In genomic region chr5:96522909-96523409, GRCm38 (mm10) we compare ENCODE assay signal across 26 mouse cellular contexts.
DNase-seq lines count a peak whose midpoint lies in the region; ATAC-seq and TF ChIP-seq lines count a peak whose summit lies in the region.
"Had no signal": no experiment of that assay in that cellular context is flagged by ENCODE, and none has a peak within 500 bp of the region (broad histone marks: within the 10 kb centered on the region; RNA-seq: fewer than 3 reads in every experiment).

No protein-coding gene starts in this region.

- H3K36me3 ChIP-seq in kidney, adult 2 months (ENCODE audit: control insufficient read depth, insufficient read depth, low read length), result no peaks in the 10 kb centered on the region
- no peaks in the 10 kb centered on the region for H3K36me3 ChIP-seq in stomach, embryonic 14.5 days (ENCODE audit: control insufficient read depth, insufficient read depth, low read length)
- H3K36me3 ChIP-seq in stomach, postnatal 0 days (ENCODE audit: control insufficient read depth, insufficient read depth, low read length), result no peaks in the 10 kb centered on the region
- H3K36me3 ChIP-seq: heart, embryonic 10.5 days; heart, embryonic 15.5 days; hindbrain, embryonic 12.5 days; intestine, embryonic 15.5 days had no signal

- H3K27me3 ChIP-seq in kidney, adult 2 months (replicated peaks; ENCODE audit: control insufficient read depth, insufficient read depth, low read length), result no peaks in the 10 kb centered on the region
- H3K27me3 ChIP-seq in stomach, embryonic 14.5 days (ENCODE audit: control insufficient read depth, insufficient read depth, low read length), result no peaks in the 10 kb centered on the region
- H3K27me3 ChIP-seq in stomach, postnatal 0 days (ENCODE audit: control insufficient read depth, insufficient read depth, low read length), result no peaks in the 10 kb centered on the region
- H3K27me3 ChIP-seq: heart, embryonic 15.5 days; hindbrain, embryonic 12.5 days; intestine, embryonic 15.5 days; Patski had no signal

- 58% methylated on average over 5 of the region's 5 CpGs for WGBS in kidney, adult 2 months
- 62% methylated on average over 5 of the region's 5 CpGs for WGBS in stomach, embryonic 14.5 days
- 57% methylated on average over 5 of the region's 5 CpGs for WGBS in stomach, postnatal 0 days

- ATAC-seq in stomach, embryonic 14.5 days (ENCODE audit: insufficient number of reproducible peaks, insufficient read depth, low FRiP score, low read depth), result peak; percentile 53; the same call in 1 of the 2 replicates
- no peak for ATAC-seq in stomach, postnatal 0 days (ENCODE audit: low FRiP score, low TSS enrichment)
- ATAC-seq: forebrain, embryonic 14.5 days; hindbrain, postnatal 0 days; intestine, embryonic 15.5 days; Patski had no signal

- peak; percentile 17 for DNase-seq in kidney, adult 2 months
- no peak for DNase-seq in kidney, postnatal 25 days
- peak; percentile 9 for DNase-seq in kidney, postnatal 14 days
- DNase-seq in kidney, adult 9 months, result no peak
- DNase-seq in stomach, postnatal 0 days (ENCODE audit: low spot score), result no peak
- DNase-seq in urinary bladder, adult 2 months (ENCODE audit: low spot score), result no peak
- DNase-seq: adrenal gland, postnatal 10 days; cerebellum, adult 9-10 months; cerebellum, postnatal 36 days; gastrocnemius, postnatal 14 days; heart, postnatal 36 days; layer of hippocampus, postnatal 36 days; left cerebral cortex, postnatal 4 days; lung, postnatal 10 days; midbrain, embryonic 14.5 days; thymus, adult 18-20 months; thymus, postnatal 25 days had no signal

- peak overlapping the region; percentile 32; the same call in 1 of the 2 replicates for H3K27ac ChIP-seq in kidney, adult 2 months (ENCODE audit: insufficient read depth, low read depth, low read length)
- no peak overlapping the region; the same call in 1 of the 2 replicates for H3K27ac ChIP-seq in stomach, embryonic 14.5 days (ENCODE audit: low read length)
- no peak overlapping the region for H3K27ac ChIP-seq in stomach, postnatal 0 days (replicated peaks)
- H3K27ac ChIP-seq: heart, embryonic 10.5 days; heart, embryonic 15.5 days; hindbrain, embryonic 12.5 days; hindbrain, postnatal 0 days; intestine, embryonic 15.5 days had no signal

- no peaks in the 10 kb centered on the region for H3K9me3 ChIP-seq in stomach, embryonic 14.5 days (ENCODE audit: control insufficient read depth, low read depth, low read length)
- H3K9me3 ChIP-seq in stomach, postnatal 0 days (ENCODE audit: control insufficient read depth, low read length), result no peaks in the 10 kb centered on the region
- H3K9me3 ChIP-seq: heart, embryonic 10.5 days; heart, embryonic 15.5 days; hindbrain, embryonic 12.5 days; intestine, embryonic 15.5 days had no signal

- no peak overlapping the region for H3K9ac ChIP-seq in stomach, embryonic 14.5 days (replicated peaks; ENCODE audit: low read depth, low read length)
- H3K9ac ChIP-seq in stomach, postnatal 0 days (ENCODE audit: low read length), result no peak overlapping the region
- H3K9ac ChIP-seq: heart, embryonic 15.5 days; hindbrain, embryonic 12.5 days; intestine, embryonic 15.5 days had no signal

- TF ChIP-seq POLR2A in kidney, adult 2 months (IDR thresholded peaks at IDR 0.05; ENCODE audit: low read depth, low read length), result no peak

- H3K4me2 ChIP-seq in stomach, embryonic 14.5 days (replicated peaks; ENCODE audit: low read depth, low read length), result no peak overlapping the region
- no peak overlapping the region for H3K4me2 ChIP-seq in stomach, postnatal 0 days (replicated peaks; ENCODE audit: low read depth)
- H3K4me2 ChIP-seq: heart, embryonic 15.5 days; hindbrain, embryonic 12.5 days; intestine, embryonic 15.5 days; liver, embryonic 11.5 days had no signal

- H3K4me1 ChIP-seq in kidney, adult 2 months (ENCODE audit: control insufficient read depth, insufficient read depth, low read length), result peaks cover 10% of the 10 kb centered on the region
- no peaks in the 10 kb centered on the region for H3K4me1 ChIP-seq in stomach, embryonic 14.5 days (ENCODE audit: control insufficient read depth, insufficient read depth, low read length)
- no peaks in the 10 kb centered on the region for H3K4me1 ChIP-seq in stomach, postnatal 0 days (replicated peaks; ENCODE audit: control insufficient read depth, insufficient read depth)
- H3K4me1 ChIP-seq: heart, embryonic 10.5 days; heart, embryonic 15.5 days; hindbrain, embryonic 12.5 days; intestine, embryonic 15.5 days had no signal

- no peak for TF ChIP-seq EP300 in stomach, postnatal 0 days (optimal IDR thresholded peaks at IDR 0.05)

- no peak overlapping the region for H3K4me3 ChIP-seq in kidney, adult 2 months (ENCODE audit: insufficient read depth, low read depth, low read length)
- H3K4me3 ChIP-seq in stomach, embryonic 14.5 days (ENCODE audit: low read depth, low read length), result no peak overlapping the region
- no peak overlapping the region for H3K4me3 ChIP-seq in stomach, postnatal 0 days (ENCODE audit: low read depth, low read length)
- H3K4me3 ChIP-seq: heart, embryonic 10.5 days; heart, embryonic 15.5 days; hindbrain, embryonic 12.5 days; intestine, embryonic 15.5 days had no signal

- no peak for TF ChIP-seq CTCF in kidney, adult 2 months (conservative IDR thresholded peaks at IDR 0.05; ENCODE audit: insufficient read depth, insufficient read length, low read depth, low read length)
- TF ChIP-seq CTCF in stomach, postnatal 0 days (IDR thresholded peaks at IDR 0.05; ENCODE audit: low read depth), result no peak

Comparison
In these comparisons a context has a peak if more than half of its experiments do, and no peak if none do; other contexts are left out.
1. DNase-seq: peak in kidney, adult 2 months (single experiment) and kidney, postnatal 14 days (single experiment); none in kidney, postnatal 25 days (0 of 2), kidney, adult 9 months (single experiment), stomach, postnatal 0 days (single experiment) and urinary bladder, adult 2 months (single experiment).